Mouse (Mus musculus) kidney, embryonic 15.5 days (tissue): ENCODE data around the gene Zfp541. TPM values are rescaled to one million over a fixed set of nuclear protein-coding genes. Genes with fewer than 3 reads are reported as not detected.

ENCODE experiments used
- ATAC-seq: fragments of 200-750 bp; cut with Nextera tagmentation; replicated peaks from 2 replicates; pipeline ENCODE4 v1.8.0; 2017; ENCODE audit warnings: moderate TSS enrichment; ENCODE audit not compliant: low FRiP score
- H3K27ac ChIP-seq: fragments of 300-500 bp; sonication (generic); 2 replicates; pipeline ENCODE4 v1.5.1; 2015; ENCODE audit warnings: mild to moderate bottlenecking, inconsistent platforms
- H3K27me3 ChIP-seq: fragments of 300-500 bp; sonication (generic); 2 replicates; pipeline ENCODE4 v1.6.1; 2015; ENCODE audit warnings: inconsistent platforms
- H3K36me3 ChIP-seq: fragments of 300-500 bp; sonication (generic); 2 replicates; pipeline ENCODE4 v1.6.1; 2015; ENCODE audit warnings: inconsistent platforms
- H3K4me1 ChIP-seq: fragments of 300-500 bp; sonication (generic); 2 replicates; pipeline ENCODE4 v1.6.1; 2015; ENCODE audit warnings: inconsistent platforms
- H3K4me2 ChIP-seq: fragments of 300-500 bp; sonication (generic); 2 replicates; pipeline ENCODE4 v1.6.1; 2015; ENCODE audit warnings: moderate library complexity, mild to moderate bottlenecking, inconsistent platforms
- H3K4me3 ChIP-seq: fragments of 300-500 bp; sonication (generic); replicated peaks from 2 replicates; pipeline ENCODE4 v1.5.1; 2015; ENCODE audit warnings: mild to moderate bottlenecking, inconsistent platforms
- H3K9ac ChIP-seq: fragments of 300-500 bp; sonication (generic); 2 replicates; pipeline ENCODE4 v1.6.1; 2015; ENCODE audit warnings: mild to moderate bottlenecking, inconsistent platforms
- H3K9me3 ChIP-seq: fragments of 300-500 bp; sonication (generic); replicated peaks from 2 replicates; pipeline ENCODE4 v1.6.1; 2016; ENCODE audit warnings: inconsistent platforms
- WGBS: fragments of 180-500 bp; shearing (Covaris S2); methylation state at CpG from one replicate; pipeline ENCODE4 v1.1.7; 2015; ENCODE audit warnings: mixed read lengths; 5-methylcytosine and 5-hydroxymethylcytosine counted together
- polyA plus RNA-seq: library from polyadenylated mRNA; unstranded; fragments of >200 nt; fragmentation: Nextera tagmentation; extraction: Ambion mirVana; gene quantifications from 2 replicates; pipeline ENCODE4 v1.2.1, GENCODE M21; 2015

The Zfp541 gene
- polyA plus RNA-seq, 1 experiment from 2014 or later: not detected

DNA sequence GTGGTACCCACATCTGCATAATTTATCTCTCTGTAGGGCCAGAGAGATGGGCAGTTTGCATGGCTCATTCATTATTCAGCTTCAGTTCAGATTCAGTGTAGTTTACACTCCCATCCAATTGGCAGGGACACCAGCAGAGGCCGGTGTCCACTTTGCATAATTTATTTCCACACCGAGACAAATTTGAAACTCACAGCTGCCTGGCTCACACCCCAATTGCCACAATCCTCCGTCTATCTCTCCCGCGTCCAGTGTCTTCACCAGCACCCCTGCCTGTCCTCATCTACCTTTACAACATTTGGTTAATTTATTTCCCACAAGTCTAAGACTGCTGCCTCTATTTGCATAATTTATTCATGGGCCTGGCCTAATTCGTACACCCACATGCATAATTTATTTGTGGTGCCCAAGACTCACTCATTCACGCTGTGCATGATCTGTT is 73.4 kb downstream of the Zfp541 start:
- H3K27me3 ChIP-seq: 0 out of 2 replicates have a peak, but pooled peaks cover 4% of the 10 kb centered on the region
- H3K36me3 ChIP-seq: no peaks in the 10 kb centered on the region
- no peak overlapping the region for H3K9ac ChIP-seq
- no peak for ATAC-seq
- H3K27ac ChIP-seq: no peak overlapping the region
- H3K4me3 ChIP-seq: no peak overlapping the region
- WGBS: 71% methylated on average over 7 of the region's 7 CpGs
- no peak overlapping the region for H3K4me2 ChIP-seq
- H3K4me1 ChIP-seq: peaks cover 24% of the 10 kb centered on the region
- H3K9me3 ChIP-seq: no peaks in the 10 kb centered on the region

Other genes with a start within 250 kb of the Zfp541 start
- gene Obox6, start 222.1 kb upstream of the Zfp541 start, polyA plus RNA-seq: not detected in 2 replicates
- not detected in 2 replicates for gene Crx, start 181.8 kb upstream of the Zfp541 start, polyA plus RNA-seq
- not detected in 2 replicates for gene Crxos, start 179.2 kb upstream of the Zfp541 start, polyA plus RNA-seq
- 745 and 748 TPM in 2 replicates for gene Selenow, start 139.4 kb upstream of the Zfp541 start, polyA plus RNA-seq
- 194 and 195 TPM in 2 replicates for gene Nop53, start 115.7 kb upstream of the Zfp541 start, polyA plus RNA-seq
- 39.4 and 39.5 TPM in 2 replicates for gene Ehd2, start 94.2 kb upstream of the Zfp541 start, polyA plus RNA-seq
- gene Bicra, start 13.9 kb upstream of the Zfp541 start, polyA plus RNA-seq: 7.5 and 8.1 TPM in 2 replicates
- gene Napa, start 36.6 kb downstream of the Zfp541 start, polyA plus RNA-seq: 178 and 203 TPM in 2 replicates
- gene Kptn, start 58.1 kb downstream of the Zfp541 start, polyA plus RNA-seq: 30.0 and 37.5 TPM in 2 replicates
- gene Slc8a2, start 68.0 kb downstream of the Zfp541 start, polyA plus RNA-seq: 0.09 and 0.19 TPM in 2 replicates
- 22.5 and 28.9 TPM in 2 replicates for gene Meis3, start 113.3 kb downstream of the Zfp541 start, polyA plus RNA-seq
- gene Dhx34, start 160.2 kb downstream of the Zfp541 start, polyA plus RNA-seq: 14.1 and 18.2 TPM in 2 replicates
- 0.04 and 0.08 TPM in 2 replicates for gene C5ar2, start 182.3 kb downstream of the Zfp541 start, polyA plus RNA-seq
- 2.5 and 3.7 TPM in 2 replicates for gene C5ar1, start 197.7 kb downstream of the Zfp541 start, polyA plus RNA-seq
- gene Inafm1, start 211.8 kb downstream of the Zfp541 start, polyA plus RNA-seq: 16.4 and 19.5 TPM in 2 replicates
- gene Ccdc9, start 225.0 kb downstream of the Zfp541 start, polyA plus RNA-seq: 28.9 and 33.0 TPM in 2 replicates
- 12.3 and 12.4 TPM in 2 replicates for gene Bbc3, start 246.6 kb downstream of the Zfp541 start, polyA plus RNA-seq